Mouse (Mus musculus) CD4-positive, CD25-positive, alpha-beta regulatory T cell, adult 4 months (primary cell): ENCODE measurements around the gene Dhx9. TPM values are rescaled to one million over a fixed set of nuclear protein-coding genes. Genes with fewer than 3 reads are reported as not detected.
"Not testable (repeated sequence)": the region's sequence is repeated elsewhere in the genome, so short reads cannot be mapped to it uniquely, and the experiment has no call there.

ENCODE experiments used
- ATAC-seq: one replicate; pipeline ENCODE4 v1.8.0; 2017
- polyA plus RNA-seq, 2 experiments: library from polyadenylated mRNA; unstranded; fragments of 100-300 nt; shearing (Covaris generic); gene quantifications; one replicate each; pipeline ENCODE4 v1.2.1; 2017

The Dhx9 gene
- polyA plus RNA-seq = 10 to 100 TPM; 28.0 to 35.3 TPM

- peak; percentile 79 for ATAC-seq
Measured at GRCm38 (mm10) chr1:153487500-153487879, at the start of gene Dhx9. Gene Dhx9, minus strand, starts transcription at chr1:153487660.

- ATAC-seq = no peak
Measured at GRCm38 (mm10) chr1:153535611-153536010, 48.2 kb upstream of the Dhx9 start.

DNA sequence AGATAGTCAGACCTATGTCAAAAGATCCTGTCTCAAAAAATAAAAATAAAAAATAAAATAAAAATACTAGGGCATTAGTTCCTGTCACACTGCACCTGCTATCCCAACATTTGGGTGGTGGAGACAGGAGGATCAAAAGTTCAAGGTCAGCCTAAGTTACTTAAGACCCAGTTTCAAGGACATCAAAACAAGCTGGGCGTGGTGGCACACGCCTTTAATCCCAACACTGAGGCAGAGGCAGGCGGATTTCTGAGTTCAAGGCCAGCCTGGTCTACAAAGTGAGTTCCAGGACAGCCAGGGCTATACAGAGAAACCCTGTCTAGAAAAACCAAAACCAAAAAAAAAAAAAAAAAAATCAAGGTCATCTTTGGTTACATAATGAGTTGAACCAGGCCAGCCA lies 45.4 kb upstream of the Dhx9 start:
- ATAC-seq = not testable (repeated sequence)

- ATAC-seq = peak; percentile 32
Measured at GRCm38 (mm10) chr1:153532234-153532841, 44.9 kb upstream of the Dhx9 start.

- no peak for ATAC-seq
Measured at GRCm38 (mm10) chr1:153531677-153532233, 44.3 kb upstream of the Dhx9 start.

GRCm38 (mm10) chr1:153522116-153522515 lies 34.7 kb upstream of the Dhx9 start:
- ATAC-seq = no peak

GRCm38 (mm10) chr1:153515368-153515767 lies 27.9 kb upstream of the Dhx9 start:
- no peak for ATAC-seq

GRCm38 (mm10) chr1:153510330-153511009 lies 23.0 kb upstream of the Dhx9 start:
- ATAC-seq = no peak

DNA sequence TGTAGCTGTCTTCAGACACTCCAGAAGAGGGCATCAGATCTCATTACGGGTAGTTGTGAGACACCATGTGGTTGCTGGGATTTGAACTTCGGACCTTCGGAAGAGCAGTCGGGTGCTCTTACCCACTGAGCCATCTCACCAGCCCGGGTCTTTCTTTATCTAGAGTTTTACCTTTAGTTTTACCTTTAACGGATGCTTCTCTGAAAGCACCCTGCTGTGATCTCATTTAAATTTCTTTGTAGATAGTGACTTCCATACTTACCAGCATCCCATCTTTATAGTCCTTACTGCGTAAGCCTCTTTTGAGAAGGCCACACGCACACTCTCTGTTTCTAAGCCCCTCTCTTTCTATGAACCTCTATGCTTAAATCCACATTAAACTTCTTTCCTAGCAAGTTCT lies 22.1 kb upstream of the Dhx9 start:
- not testable (repeated sequence) for ATAC-seq

DNA sequence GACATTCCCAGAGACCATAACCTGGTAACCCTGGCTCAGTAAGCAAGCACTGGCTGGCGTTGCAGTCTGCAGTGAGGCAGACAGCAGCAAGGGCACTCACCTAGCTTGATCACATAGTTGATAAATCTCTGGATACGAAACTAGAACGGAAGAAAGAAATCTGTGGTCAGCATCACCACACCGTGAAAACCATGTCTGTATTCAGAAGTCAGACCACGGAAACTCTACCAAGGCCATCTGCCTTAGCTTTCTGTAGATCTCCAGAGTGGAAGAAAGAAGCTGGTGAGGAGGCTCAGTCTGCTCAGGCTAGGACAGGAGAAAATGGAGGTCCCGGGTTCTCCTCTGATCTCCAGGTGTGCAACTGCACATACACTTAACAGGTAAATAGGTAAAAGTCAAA lies 21.6 kb upstream of the Dhx9 start:
- ATAC-seq = no peak

- ATAC-seq = no peak
Measured at GRCm38 (mm10) chr1:153506266-153506665, 18.8 kb upstream of the Dhx9 start.

- ATAC-seq = no peak
Measured at GRCm38 (mm10) chr1:153501644-153502321, 14.3 kb upstream of the Dhx9 start.

DNA sequence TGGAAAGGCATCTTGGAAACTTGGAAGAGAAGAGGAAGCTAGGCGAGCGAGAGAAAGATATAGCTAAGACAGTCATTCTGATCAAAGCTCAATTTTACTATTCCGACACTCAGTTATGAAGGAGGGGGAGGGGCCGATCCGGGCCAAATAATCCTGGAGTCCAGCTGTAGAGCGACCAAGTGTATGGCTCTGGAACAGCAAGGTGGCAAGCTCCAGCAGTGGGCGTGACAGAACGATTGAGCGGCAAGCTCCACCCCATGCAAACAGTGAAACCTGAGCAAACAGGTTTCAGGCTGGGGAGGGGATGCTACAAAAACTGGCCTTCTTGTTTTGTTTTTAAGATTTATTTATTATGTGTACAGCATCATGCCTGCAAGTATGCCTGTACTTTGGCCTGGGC lies 12.6 kb upstream of the Dhx9 start:
- no peak for ATAC-seq

GRCm38 (mm10) chr1:153496030-153496429 lies 8.6 kb upstream of the Dhx9 start:
- ATAC-seq = no peak

DNA sequence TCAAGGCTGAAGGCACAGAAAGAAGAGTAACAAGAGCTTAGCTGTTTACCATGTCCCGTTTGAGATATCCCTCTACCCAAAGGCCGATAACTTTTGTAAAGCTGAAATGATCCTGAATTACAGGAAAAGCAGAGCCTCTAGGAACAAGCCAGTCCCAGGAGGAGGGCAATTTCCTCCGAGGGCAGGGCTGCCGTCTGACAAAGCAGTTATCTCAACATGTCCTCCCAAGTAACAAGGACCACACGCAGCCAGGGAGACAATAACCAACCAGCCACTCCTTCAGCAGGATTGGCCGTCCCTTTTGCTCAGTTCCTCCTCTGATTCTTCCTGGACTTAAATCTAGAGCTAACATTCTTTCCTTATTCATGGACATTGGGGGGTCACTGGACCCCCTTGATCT lies 6.5 kb upstream of the Dhx9 start:
- ATAC-seq = no peak

GRCm38 (mm10) chr1:153493338-153493737 lies 5.9 kb upstream of the Dhx9 start:
- no peak for ATAC-seq

DNA sequence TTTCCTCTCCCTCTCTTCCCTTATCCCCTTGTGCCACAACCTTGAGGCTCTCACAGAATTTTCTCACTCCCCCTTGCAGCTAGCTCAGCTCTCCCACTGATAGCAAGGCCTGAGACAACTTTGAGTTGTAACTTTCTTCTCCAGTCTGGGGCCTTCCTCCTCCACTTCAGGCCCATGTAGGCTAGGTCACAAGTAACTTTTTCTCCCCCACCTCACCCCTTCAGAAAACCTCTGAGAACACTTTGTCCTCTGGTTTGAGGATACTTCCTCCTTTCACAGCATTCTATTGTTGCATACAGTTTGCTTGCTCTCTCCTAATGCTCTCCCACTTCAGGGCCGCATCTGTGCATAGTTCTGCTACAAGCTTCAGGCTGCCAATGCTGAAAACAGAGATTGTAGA lies 4.4 kb upstream of the Dhx9 start:
- no peak for ATAC-seq

- ATAC-seq = no peak
Measured at GRCm38 (mm10) chr1:153491345-153491744, 3.9 kb upstream of the Dhx9 start.

DNA sequence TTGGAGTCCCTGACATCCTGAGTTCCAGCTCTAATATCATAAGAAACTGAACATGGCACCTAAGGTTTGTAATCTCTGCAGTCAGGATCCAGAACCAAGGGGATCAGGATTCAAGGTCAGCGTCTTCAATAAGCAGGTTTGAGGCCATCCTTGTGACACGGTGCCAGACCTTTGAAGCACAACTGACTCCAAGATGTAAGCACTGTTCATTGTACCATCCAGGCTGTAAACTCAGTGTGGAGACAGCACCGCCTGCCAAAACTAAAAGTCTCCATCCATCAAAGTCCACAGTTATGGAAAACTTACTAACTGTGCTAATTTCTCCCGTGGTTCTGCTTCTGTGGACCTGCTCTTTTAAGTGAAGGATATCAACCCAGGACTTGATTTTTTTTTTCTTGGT lies 2.5 kb upstream of the Dhx9 start:
- ATAC-seq = no peak

GRCm38 (mm10) chr1:153489540-153489939 lies 2.1 kb upstream of the Dhx9 start:
- ATAC-seq = no peak

GRCm38 (mm10) chr1:153489132-153489531 lies 1.7 kb upstream of the Dhx9 start:
- ATAC-seq = no peak

- peak; percentile 69 for ATAC-seq
Measured at GRCm38 (mm10) chr1:153486767-153487499, 527 bp downstream of the Dhx9 start.

DNA sequence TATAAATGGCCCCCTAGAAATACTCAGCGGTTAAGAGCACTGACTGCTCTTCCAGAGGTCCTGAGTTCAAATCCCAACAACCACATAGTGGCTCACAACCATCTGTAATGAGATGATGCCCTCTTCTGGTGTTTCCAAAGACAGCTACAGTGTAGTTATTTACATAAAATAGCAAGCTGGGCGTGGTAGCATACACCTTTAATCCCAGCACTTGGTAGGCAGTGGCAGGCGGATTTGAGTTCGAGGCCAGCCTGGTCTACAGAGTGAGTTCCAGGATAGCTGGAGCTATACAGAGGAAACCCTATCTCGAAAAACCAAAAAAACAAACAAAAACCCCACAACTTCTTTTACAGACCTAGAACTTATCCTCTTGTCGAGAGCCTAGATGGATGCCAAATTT lies 1.3 kb downstream of the Dhx9 start:
- not testable (repeated sequence) for ATAC-seq
